Mouse (Mus musculus) forelimb bud, embryonic 11.5 days (tissue): ENCODE results near the gene Gm20388.

Experiments used
- DNase-seq: peaks from one replicate; pipeline ENCODE4 v3.0.0-alpha.2; 2012; ENCODE audit warnings: low read depth, low spot score

Gm20388 gene

DNA sequence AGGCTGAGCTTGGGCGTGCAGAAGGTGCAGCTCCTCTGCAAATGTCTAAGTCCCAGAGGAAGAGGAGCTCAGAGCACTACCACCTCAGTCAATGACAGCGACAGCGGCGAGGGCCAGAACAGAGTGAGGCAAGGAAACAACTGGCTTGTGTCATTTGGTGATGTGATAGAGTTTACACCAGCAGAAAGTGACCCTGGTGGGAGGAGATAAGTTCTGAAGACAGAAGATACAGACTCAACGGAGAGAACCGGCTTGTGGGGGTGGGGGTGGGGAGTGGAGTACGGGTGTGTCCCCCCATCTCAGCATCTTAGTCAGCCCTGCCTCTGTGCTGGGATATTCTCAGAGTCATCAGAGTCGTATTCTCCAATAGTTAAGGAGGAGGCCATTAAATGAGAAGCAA is 4166.7 kb downstream of the Gm20388 start:
- no peak for DNase-seq

DNA sequence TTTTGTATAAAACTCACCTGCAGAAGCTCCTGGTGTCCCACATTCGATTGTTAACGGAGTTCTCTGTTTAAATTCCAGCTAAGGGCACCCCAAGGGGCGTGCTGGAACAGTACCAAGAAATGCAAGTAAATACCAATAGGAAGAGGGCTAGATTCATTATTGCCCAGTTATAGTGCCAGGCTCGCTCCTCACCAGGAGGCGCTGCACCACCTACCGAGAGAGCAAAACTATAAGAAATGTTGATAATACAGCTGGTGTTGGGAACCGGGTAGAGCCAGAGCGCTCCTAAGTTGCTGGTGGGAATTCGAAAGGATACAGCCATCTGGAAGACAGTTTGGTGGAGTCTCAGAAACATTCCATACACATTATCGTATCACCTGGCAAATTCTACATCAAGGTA is 4167.4 kb downstream of the Gm20388 start:
- no peak for DNase-seq

DNA sequence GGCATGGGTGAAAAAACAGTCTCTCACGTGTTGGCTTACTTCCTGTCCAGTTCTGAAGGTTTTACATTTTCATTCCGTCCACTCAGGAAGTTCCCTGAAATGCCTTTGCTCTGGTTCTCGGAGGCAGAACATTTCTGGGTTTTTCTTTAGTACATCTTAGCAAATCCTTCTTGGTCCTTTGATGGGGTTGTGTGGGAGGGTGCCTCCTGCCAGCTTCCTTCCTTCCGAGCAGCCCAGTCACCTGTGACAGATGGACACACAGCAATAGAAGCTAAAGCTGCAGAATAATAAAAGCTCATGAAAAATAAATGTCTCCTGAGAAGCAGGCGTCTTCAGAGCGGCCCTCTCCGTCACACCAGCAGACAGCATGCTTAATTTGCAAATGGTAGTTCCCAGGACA is 4168.3 kb downstream of the Gm20388 start:
- no peak for DNase-seq

- DNase-seq: no peak
Observed at GRCm38 (mm10) chr8:124080467-124081326, 4170.1 kb downstream of the Gm20388 start.

GRCm38 (mm10) chr8:124082616-124083015 is 4172.0 kb downstream of the Gm20388 start:
- DNase-seq: no peak

GRCm38 (mm10) chr8:124083611-124084010 is 4173.0 kb downstream of the Gm20388 start:
- no peak for DNase-seq

GRCm38 (mm10) chr8:124085668-124086067 is 4175.0 kb downstream of the Gm20388 start:
- no peak for DNase-seq

DNA sequence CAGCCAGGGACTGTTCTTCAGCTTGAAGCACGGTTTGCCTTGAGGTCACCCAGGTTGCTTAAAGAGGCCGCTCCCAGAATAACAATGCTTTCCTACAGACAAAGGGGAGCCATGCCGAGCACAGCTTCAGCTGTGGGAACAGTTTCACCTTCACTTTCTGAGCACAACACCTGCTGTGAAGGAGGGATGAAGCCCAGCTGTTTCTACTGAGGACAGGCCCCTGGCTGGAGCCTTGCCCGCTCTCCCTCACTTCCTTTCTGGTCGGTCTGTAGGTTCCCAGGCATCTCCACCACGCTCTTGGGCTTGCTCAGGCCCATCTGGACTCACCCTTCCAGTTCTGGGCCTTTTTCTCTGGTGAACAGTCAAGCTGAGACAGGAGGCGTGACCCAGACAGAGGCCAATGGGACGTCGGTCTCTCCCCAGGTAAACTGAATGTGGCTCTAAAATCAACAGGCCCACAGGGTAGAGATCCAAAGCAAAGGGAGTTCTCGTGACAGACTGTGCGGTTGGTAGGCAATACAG is 4177.5 kb downstream of the Gm20388 start:
- no peak for DNase-seq

DNA sequence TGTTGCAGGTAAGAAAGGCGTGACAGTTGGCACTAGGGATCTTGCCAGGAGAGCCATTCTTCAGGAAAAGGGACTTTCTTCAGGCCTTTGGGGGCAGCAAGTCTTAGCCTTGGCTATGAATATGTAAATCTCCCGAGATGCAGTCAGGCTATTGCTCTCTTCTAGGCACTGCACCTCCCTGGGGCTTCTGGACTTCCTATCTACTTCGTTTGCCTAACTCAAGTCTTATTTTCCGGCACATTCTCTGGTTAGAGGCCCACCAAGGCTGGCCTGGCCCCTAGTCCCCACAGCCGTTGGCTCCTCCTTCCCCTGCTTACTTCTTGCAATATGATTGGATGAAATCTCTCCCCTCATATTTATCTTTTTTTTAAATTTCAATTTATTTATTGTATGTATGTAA is 4178.4 kb downstream of the Gm20388 start:
- DNase-seq: no peak

DNA sequence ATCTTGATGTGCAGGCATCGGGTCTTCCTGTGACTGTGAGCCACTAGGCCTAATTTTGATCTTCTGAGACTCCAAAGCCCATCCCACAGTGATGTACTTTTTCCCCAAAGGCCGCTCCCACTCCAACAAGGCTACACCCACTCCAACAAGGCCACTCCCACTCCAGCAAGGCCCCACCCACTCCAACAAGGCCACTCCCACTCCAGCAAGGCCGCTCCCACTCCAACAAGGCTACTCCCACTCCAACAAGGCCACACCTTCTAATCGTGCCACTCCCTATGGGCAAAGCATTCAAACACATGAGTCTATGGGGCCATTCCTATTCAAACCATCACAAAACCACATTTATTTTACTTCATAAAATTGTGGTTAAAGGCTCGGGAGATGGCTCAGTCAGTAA is 4179.8 kb downstream of the Gm20388 start:
- DNase-seq: no peak

DNA sequence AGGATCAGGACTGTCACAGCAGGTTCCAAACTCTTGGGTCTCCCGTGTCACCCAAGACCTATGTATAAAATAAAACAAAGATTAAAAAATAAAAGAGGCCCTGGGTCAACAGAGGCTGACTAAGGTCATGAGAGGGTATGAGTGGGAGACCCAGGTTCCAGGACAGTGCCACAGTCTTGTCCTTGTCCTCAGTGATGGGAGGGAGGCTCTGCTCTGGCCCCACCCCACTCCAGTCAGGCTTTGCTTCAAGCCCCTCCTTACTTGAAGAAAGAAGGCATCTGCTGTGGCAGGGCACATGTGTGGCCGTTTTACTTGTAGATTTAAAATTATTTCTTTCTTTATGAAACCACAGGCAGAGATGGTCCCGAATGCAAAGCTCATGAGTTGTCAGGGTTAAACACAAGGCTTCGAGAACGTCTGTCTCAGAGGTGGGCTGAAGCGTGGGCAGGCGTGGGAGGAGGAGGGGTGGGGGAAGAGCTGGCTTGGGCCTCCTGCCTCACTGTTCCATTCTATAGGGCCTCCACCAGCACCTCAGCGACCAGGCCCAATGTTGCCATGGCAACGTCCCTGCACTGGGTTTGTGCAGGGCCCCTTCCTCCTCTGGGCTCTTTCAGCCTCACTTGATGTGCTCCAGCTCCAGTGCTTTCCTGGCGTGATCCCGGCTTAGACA is 4188.4 kb downstream of the Gm20388 start:
- DNase-seq: peak; percentile 83

GRCm38 (mm10) chr8:124099623-124099965 is 4189.0 kb downstream of the Gm20388 start:
- DNase-seq: no peak

GRCm38 (mm10) chr8:124105869-124106268 is 4195.2 kb downstream of the Gm20388 start:
- no peak for DNase-seq

GRCm38 (mm10) chr8:124106328-124107195 is 4195.9 kb downstream of the Gm20388 start:
- no peak for DNase-seq

DNA sequence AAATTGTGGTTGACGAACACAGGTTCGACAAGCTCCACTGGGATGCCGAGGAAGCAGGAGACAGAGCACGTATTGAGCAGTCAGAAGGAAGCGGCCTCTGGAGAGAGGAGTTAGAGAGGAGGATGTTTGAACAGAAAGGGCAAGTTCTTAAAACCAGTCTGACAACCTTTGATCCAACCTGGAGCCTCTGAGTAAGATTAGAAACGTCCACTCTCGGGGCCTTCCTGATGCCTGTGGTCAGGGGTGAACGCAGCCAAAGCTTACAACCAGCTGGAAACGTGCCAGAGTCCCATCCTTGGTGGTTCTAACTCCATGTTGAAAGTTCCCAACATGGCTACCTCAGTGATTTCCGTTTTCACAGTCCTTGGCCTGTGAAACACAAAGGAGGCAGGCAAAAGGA is 4202.5 kb downstream of the Gm20388 start:
- DNase-seq: no peak

- DNase-seq: no peak
Observed at GRCm38 (mm10) chr8:124125241-124125640, 4214.6 kb downstream of the Gm20388 start.

DNA sequence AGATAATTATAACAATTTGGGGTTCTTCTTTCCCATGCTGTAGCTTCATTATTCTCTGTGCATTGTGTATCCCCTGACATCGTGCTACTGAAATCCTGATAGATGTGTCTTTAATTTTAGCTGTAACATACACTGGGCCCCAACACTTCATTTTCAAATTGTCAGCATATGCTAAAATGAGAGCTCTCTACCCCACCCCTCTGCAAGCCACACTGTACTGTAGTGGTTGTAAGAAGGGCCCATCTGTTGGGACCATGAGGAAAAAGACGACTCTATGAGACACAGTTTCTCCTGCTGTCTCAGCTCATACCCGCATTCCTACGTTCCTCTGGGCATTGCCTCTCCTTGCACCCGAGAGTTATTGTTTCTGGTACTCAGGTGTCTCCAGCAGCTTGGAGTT is 4226.6 kb downstream of the Gm20388 start:
- DNase-seq: no peak

DNA sequence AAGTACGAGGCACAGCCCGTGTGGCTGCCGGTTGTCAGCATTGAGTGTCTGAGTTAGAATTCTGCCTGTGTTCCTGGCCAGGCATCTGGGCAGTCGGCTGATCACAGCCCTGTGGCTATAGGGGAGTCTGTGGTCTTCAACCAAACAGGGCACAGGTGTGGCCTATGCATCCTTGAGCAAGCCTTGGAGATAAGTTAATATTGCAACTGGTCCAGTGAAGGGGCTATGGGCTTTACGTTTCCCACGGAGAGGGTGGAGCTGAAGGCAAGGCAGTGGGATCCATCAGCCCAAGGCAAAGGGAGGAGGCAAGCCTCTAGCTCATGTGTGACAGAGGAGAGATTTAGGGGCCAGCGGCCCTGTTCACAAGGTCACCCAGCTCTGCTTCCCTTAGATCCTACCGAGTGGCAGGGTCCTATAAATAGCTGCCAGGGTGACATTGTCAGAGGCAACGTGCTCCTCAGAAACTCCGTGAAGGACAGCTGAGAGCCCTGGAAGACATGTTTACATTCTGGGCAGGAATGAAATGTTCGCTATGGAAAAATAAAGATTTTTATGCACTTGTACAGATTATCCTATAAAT is 4229.7 kb downstream of the Gm20388 start:
- no peak for DNase-seq

- no peak for DNase-seq
Observed at GRCm38 (mm10) chr8:124140868-124141431, 4230.3 kb downstream of the Gm20388 start.

- DNase-seq: no peak
Observed at GRCm38 (mm10) chr8:124141681-124142391, 4231.2 kb downstream of the Gm20388 start.

DNA sequence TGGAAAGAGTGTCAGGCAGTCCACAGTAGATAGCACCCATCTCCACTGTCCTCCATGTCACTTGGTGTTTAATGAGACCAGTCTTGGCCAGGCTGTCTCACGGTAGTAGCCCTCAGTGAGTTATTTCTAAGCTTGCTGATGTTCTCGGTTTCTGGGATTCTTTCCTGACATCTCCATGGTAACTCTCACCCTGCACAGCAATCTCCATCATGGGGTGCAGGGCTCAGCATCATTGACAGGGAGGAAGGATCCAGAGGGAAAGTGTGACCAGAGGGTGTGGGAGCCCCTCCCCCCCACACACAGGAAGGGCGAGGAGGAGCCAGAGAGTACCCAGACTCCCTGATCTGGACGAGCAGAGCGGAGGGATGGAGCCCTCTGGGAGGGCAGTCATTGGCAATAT is 4232.4 kb downstream of the Gm20388 start:
- no peak for DNase-seq
